Mouse (Mus musculus): ENCODE data around the gene Myof. TPM values are rescaled to one million over a fixed set of nuclear protein-coding genes. Genes with fewer than 3 reads are reported as not detected.

The Myof gene
- polyA plus RNA-seq, 1 experiment from 2014 or later, result 6.9 TPM

DNA sequence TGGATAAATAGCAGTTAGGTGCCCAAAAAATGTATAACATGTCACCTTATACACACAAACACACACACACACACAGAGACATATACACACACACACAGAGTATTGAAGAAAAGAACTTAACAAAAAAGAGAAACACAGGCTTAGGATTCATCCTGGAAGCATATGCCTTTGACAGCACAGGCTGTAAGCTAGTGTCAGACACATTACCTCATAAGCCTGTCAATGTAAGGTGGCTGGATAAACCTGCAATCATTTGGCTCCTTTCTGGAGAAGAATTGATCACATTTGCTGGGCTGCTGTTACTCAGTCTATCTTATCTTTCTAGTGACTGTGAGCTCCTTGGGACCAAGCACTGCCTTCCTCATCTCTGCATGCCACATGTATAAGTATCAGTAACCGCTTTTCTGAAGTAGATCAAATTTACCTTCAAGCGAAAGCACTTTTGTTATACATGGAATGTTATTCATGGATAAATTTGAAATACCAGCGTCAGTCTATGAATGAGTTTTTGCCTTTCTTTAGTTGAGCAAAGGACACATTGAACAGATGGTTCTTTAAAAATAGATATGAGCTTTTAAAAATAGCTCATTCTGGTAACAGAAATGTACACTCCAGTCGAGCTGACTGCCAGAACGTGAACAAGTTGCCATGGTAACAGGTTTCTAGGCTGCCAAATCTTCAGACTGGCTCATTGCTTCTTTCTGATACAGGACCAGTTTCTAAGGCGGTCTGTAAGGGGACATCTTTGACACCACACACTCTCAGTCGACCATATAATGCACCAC lies 51.8 kb downstream of the Myof start:
- ATAC-seq (ENCODE audit: low FRiP score), result 0 out of 2 replicates have a peak, but pooled peaks have one; percentile 38
- no peaks in the 10 kb centered on the region for H3K9me3 ChIP-seq (replicated peaks)
- H3K4me1 ChIP-seq, result peaks cover 4% of the 10 kb centered on the region; the same call in 1 of the 2 replicates
- no peak overlapping the region for H3K4me2 ChIP-seq (replicated peaks)
- no peak overlapping the region for H3K9ac ChIP-seq
- WGBS, result 47% methylated on average over 7 of the region's 7 CpGs
- H3K4me3 ChIP-seq, result no peak overlapping the region
- no peaks in the 10 kb centered on the region for H3K27me3 ChIP-seq
- no peaks in the 10 kb centered on the region for H3K36me3 ChIP-seq
- H3K27ac ChIP-seq, result no peak overlapping the region

DNA sequence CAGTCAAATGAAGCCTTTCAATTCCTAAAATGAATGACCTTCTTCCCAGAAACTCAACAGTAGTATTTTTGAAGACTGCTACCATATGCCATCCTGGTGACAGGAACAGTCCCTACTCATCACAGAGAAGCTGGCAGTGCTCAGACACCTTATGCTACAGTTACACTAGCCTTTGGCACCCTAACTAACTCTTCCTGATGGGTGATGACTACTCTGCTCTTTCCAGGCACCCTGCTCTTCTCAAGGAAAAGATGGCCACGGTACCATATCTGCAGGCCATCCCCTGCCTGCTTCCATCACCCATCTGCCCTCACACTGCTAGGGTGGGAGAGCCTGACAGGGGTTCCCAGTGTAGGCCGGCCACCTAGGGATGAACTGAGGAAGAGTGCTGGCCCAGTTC lies 53.4 kb downstream of the Myof start:
- Histone ChIP-seq H3K9me3 (replicated peaks) (no peaks in the 10 kb centered on the region), H3K36me3 (no peaks in the 10 kb centered on the region), H3K4me2 (replicated peaks) (no peak overlapping the region), H3K4me1 (peaks cover 4% of the 10 kb centered on the region; the same call in 1 of the 2 replicates), H3K9ac (no peak overlapping the region), H3K27me3 (no peaks in the 10 kb centered on the region), H3K4me3 (no peak overlapping the region), H3K27ac (no peak overlapping the region)
- WGBS, result 91% methylated on average over 2 of the region's 2 CpGs
- no peak for ATAC-seq (ENCODE audit: low FRiP score)

- H3K27ac ChIP-seq, result no peak overlapping the region
- H3K36me3 ChIP-seq, result no peaks in the 10 kb centered on the region
- H3K9me3 ChIP-seq (replicated peaks), result no peaks in the 10 kb centered on the region
- H3K27me3 ChIP-seq, result no peaks in the 10 kb centered on the region
- ATAC-seq (ENCODE audit: low FRiP score), result no peak
- peaks cover 4% of the 10 kb centered on the region; the same call in 1 of the 2 replicates for H3K4me1 ChIP-seq
- 88% methylated on average over 4 of the region's 4 CpGs for WGBS
- no peak overlapping the region for H3K4me2 ChIP-seq (replicated peaks)
- H3K4me3 ChIP-seq, result no peak overlapping the region
- no peak overlapping the region for H3K9ac ChIP-seq
These were observed 55.2 kb downstream of the Myof start for GRCm38 (mm10) chr19:37988156-37988555.

- Histone ChIP-seq H3K4me2 (replicated peaks) (no peak overlapping the region), H3K36me3 (no peaks in the 10 kb centered on the region), H3K4me3 (no peak overlapping the region), H3K27ac (no peak overlapping the region), H3K27me3 (no peaks in the 10 kb centered on the region), H3K4me1 (no peaks in the 10 kb centered on the region), H3K9me3 (replicated peaks) (no peaks in the 10 kb centered on the region), H3K9ac (no peak overlapping the region)
- ATAC-seq (ENCODE audit: low FRiP score), result no peak
- 88% methylated on average over 16 of the region's 16 CpGs for whole genome bisulfite sequencing
These were observed 57.6 kb downstream of the Myof start for GRCm38 (mm10) chr19:37985730-37986129.

DNA sequence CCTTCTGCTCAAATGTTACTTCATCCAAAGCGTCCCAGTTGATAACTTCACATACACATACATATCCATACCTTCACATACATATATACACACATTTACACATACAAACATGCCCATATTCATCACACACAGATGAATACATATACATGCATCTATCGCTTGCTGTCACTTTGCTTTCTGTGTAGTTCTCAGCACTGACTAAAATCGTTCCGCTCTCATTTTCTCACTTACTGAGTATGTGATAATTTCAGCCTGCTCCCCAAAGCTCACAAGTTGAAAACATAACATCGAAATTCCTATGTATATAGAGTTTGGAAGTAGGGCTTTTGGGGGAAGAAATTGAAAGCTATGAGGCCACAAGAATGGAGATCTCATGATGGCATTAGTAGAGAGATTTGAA lies 67.4 kb downstream of the Myof start:
- H3K27me3 ChIP-seq, result no peaks in the 10 kb centered on the region
- WGBS, result 89% methylated on average over 5 of the region's 5 CpGs
- no peak for ATAC-seq (ENCODE audit: low FRiP score)

DNA sequence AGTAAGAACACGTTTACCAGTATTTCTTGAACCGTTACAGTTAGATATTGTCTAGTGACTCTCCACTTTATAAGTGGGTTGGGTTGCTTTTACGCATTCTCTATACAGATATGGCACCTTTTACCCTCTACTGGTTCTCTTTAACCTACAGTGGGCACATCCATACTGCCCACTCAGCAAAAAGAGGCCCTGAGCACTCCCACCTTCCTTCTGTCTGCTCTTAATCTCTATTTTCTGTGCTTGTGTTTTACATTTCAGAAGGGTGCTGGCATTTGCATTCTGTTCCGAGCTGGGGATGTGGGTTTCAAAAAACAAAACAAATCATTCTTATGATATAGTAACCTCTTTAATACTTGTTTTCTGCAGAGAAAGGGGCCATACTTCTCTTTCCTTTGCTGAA lies 72.8 kb downstream of the Myof start:
- Histone ChIP-seq H3K4me3 (no peak overlapping the region), H3K9me3 (replicated peaks) (no peaks in the 10 kb centered on the region), H3K9ac (no peak overlapping the region), H3K36me3 (no peaks in the 10 kb centered on the region), H3K4me2 (replicated peaks) (no peak overlapping the region), H3K27me3 (no peaks in the 10 kb centered on the region), H3K27ac (no peak overlapping the region), H3K4me1 (no peaks in the 10 kb centered on the region)
- 86% methylated on average over 4 of the region's 4 CpGs for WGBS
- ATAC-seq (ENCODE audit: low FRiP score), result no peak

More for the DNA sequence above, 67.4 kb downstream of the Myof start:
- H3K4me3 ChIP-seq, result no peak overlapping the region
- no peaks in the 10 kb centered on the region for H3K4me1 ChIP-seq
- H3K4me2 ChIP-seq (replicated peaks), result no peak overlapping the region
- H3K27ac ChIP-seq, result no peak overlapping the region
- no peaks in the 10 kb centered on the region for H3K36me3 ChIP-seq
- no peak overlapping the region for H3K9ac ChIP-seq
- no peaks in the 10 kb centered on the region for H3K9me3 ChIP-seq (replicated peaks)

- Histone ChIP-seq H3K4me1 (no peaks in the 10 kb centered on the region), H3K36me3 (no peaks in the 10 kb centered on the region), H3K9me3 (replicated peaks) (no peaks in the 10 kb centered on the region), H3K27me3 (no peaks in the 10 kb centered on the region), H3K4me2 (replicated peaks) (no peak overlapping the region), H3K27ac (no peak overlapping the region), H3K4me3 (no peak overlapping the region), H3K9ac (no peak overlapping the region)
- no peak for ATAC-seq (ENCODE audit: low FRiP score)
- WGBS, result 80% methylated on average over 5 of the region's 5 CpGs
These were observed 73.4 kb downstream of the Myof start for GRCm38 (mm10) chr19:37970004-37970403.

GRCm38 (mm10) chr19:37965828-37966227 lies 77.5 kb downstream of the Myof start:
- Histone ChIP-seq H3K4me2 (replicated peaks) (no peak overlapping the region), H3K36me3 (no peaks in the 10 kb centered on the region), H3K9me3 (replicated peaks) (no peaks in the 10 kb centered on the region), H3K9ac (no peak overlapping the region), H3K27ac (no peak overlapping the region), H3K27me3 (no peaks in the 10 kb centered on the region), H3K4me1 (no peaks in the 10 kb centered on the region), H3K4me3 (no peak overlapping the region)
- ATAC-seq (ENCODE audit: low FRiP score), result no peak
- 74% methylated on average over 4 of the region's 4 CpGs for WGBS

- no peak overlapping the region for H3K27ac ChIP-seq
These were observed 80.0 kb downstream of the Myof start for GRCm38 (mm10) chr19:37963421-37963820.

DNA sequence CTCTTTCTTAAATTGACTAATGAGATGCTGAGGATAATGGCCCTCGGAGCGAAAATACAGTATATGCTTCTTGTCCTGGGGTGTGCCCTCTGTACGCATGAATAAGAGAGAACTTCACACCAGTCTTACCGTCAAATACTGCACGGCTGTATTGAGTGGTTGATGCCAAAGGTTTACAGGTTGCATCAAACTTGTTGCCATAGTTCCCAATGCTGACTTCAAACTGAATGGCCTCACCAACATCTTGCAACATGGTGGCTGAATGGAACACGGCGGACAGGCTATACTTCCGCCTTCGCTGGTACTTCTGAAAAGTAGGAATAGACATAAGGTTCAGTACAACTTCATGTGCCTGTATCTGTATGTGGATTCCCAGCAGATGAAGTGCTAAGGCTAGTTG lies 82.6 kb downstream of the Myof start:
- H3K9me3 ChIP-seq (replicated peaks), result no peaks in the 10 kb centered on the region
- H3K4me1 ChIP-seq, result no peaks in the 10 kb centered on the region
- H3K36me3 ChIP-seq, result no peaks in the 10 kb centered on the region
- ATAC-seq (ENCODE audit: low FRiP score), result no peak
- H3K4me3 ChIP-seq, result no peak overlapping the region
- no peak overlapping the region for H3K27ac ChIP-seq
- no peak overlapping the region for H3K9ac ChIP-seq
- no peaks in the 10 kb centered on the region for H3K27me3 ChIP-seq
- H3K4me2 ChIP-seq (replicated peaks), result no peak overlapping the region
- 97% methylated on average over 9 of the region's 9 CpGs for WGBS

More at GRCm38 (mm10) chr19:37963421-37963820, 80.0 kb downstream of the Myof start:
- no peaks in the 10 kb centered on the region for H3K9me3 ChIP-seq (replicated peaks)
- H3K4me1 ChIP-seq, result no peaks in the 10 kb centered on the region
- ATAC-seq (ENCODE audit: low FRiP score), result no peak
- no peak overlapping the region for H3K4me2 ChIP-seq (replicated peaks)
- no peak overlapping the region for H3K4me3 ChIP-seq
- 93% methylated on average over 5 of the region's 5 CpGs for WGBS
- no peaks in the 10 kb centered on the region for H3K36me3 ChIP-seq
- no peaks in the 10 kb centered on the region for H3K27me3 ChIP-seq
- no peak overlapping the region for H3K9ac ChIP-seq

DNA sequence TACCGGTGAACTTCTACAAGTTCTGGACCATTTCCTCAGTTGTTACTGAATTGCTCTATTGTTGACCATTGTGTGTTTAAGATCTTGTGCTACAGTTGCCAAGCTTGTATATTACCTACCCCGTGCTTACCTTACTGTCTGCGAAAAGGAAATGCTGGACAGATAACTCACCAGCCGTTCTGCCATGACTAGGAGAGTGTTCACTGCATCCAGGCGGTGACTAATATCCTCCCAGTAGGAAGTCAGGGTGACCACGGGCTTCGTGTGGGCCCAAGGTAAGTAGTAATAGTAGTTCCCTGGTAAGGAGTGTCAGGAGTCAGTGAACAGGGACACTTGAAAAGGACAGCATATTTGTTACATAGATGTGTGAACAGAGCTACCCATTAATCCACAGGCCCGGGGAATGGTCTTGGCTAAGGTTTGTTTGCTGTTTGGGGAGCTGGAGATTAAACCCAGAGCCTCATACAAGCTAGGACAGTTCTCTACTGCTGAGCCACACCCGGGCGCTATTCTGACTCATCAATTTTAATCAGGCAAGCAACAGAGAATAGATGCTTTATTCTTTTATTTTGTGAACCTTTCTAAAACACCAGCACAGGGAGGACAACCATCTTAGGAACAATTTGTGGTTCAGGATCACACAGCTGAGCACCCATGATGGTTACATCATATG lies 83.7 kb downstream of the Myof start:
- Histone ChIP-seq H3K4me3 (no peak overlapping the region), H3K9ac (no peak overlapping the region), H3K36me3 (no peaks in the 10 kb centered on the region), H3K27ac (no peak overlapping the region), H3K4me2 (replicated peaks) (no peak overlapping the region), H3K9me3 (replicated peaks) (no peaks in the 10 kb centered on the region), H3K27me3 (no peaks in the 10 kb centered on the region), H3K4me1 (no peaks in the 10 kb centered on the region)
- 89% methylated on average over 10 of the region's 10 CpGs for whole genome bisulfite sequencing
- no peak for ATAC-seq (ENCODE audit: low FRiP score)

- Histone ChIP-seq H3K4me2 (replicated peaks) (no peak overlapping the region), H3K4me1 (no peaks in the 10 kb centered on the region), H3K36me3 (no peaks in the 10 kb centered on the region), H3K9ac (no peak overlapping the region), H3K27me3 (no peaks in the 10 kb centered on the region), H3K27ac (no peak overlapping the region), H3K4me3 (no peak overlapping the region), H3K9me3 (replicated peaks) (no peaks in the 10 kb centered on the region)
- no peak for ATAC-seq (ENCODE audit: low FRiP score)
- 48% methylated on average over 6 of the region's 6 CpGs for WGBS
These were observed 84.3 kb downstream of the Myof start for GRCm38 (mm10) chr19:37959076-37959475.

GRCm38 (mm10) chr19:37957256-37957655 lies 86.1 kb downstream of the Myof start:
- H3K36me3 ChIP-seq, result no peaks in the 10 kb centered on the region
- WGBS, result 81% methylated on average over 7 of the region's 7 CpGs
- H3K27ac ChIP-seq, result no peak overlapping the region
- no peaks in the 10 kb centered on the region for H3K9me3 ChIP-seq (replicated peaks)
- no peaks in the 10 kb centered on the region for H3K4me1 ChIP-seq
- no peak overlapping the region for H3K4me2 ChIP-seq (replicated peaks)
- H3K4me3 ChIP-seq, result no peak overlapping the region
- no peaks in the 10 kb centered on the region for H3K27me3 ChIP-seq
- ATAC-seq (ENCODE audit: low FRiP score), result no peak
- no peak overlapping the region for H3K9ac ChIP-seq

Measured in hindbrain, embryonic 12.5 days (tissue).